Mouse (Mus musculus): ENCODE data around the gene Apip.

Apip gene

DNA sequence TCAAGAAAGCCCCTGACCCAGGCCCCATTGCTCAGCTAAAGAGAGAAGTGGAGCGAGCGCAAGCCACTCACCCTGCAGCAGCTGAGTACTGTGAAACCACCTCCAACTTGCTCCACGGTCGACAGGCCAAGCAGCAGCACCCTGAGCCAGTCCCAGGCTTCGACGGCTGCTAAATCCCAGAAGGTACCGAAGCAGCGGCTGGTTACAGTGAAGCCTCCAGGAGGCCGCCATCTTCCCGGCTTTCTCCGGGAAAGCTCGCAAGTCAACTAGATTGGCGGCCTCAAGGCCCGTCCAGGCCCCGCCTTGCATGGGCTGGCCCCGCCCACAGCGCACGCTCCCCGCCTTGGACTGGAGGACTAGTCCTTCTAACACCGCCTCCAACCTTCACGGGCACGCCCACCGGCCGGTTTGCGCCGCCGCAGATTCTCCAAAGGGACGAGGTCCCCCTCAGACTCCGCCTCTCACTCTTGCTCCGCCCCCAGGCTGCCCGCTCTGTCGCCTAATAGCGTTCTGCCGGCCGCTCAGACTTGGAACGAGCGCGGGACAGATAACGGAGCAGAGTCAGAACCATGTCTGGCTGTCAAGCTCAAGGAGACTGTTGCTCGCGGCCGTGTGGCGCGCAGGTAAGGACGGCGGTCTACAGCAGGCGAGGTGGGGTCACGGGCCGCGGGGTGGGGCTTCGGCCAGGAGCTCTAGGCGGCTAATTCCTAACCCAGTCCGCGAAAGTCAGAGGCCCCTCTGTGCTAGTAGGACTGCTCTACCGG lies at the start of gene Apip, which contains the start of gene Pdhx:
Gene Apip, plus strand, starts transcription at position 457 of the 764 bp plus-strand sequence.
Gene Pdhx, minus strand, starts transcription at position 295 of the 764 bp plus-strand sequence.
- DNase-seq (ENCODE audit: low read depth, low spot score): peak; percentile 100

DNA sequence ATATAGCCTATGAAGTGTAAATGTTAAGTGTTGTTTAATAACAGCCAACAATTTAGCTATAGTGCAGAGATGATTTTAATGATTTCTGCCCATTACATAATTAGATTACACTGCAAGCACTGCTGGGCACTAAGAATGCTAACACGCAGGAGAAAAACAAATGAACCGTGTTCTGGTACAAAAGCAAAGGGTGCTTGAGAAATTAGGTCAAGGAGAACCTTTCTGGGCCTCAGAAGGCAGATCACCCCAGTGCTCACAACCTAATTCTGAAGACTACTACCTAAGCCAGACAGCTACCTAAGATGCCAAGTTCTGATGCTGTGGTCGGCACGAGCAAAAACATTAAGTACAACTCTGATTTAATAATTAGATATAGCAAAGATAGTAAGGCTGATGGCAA lies 35.6 kb upstream of the Apip start:
- DNase-seq (ENCODE audit: low read depth, low spot score): no peak

DNA sequence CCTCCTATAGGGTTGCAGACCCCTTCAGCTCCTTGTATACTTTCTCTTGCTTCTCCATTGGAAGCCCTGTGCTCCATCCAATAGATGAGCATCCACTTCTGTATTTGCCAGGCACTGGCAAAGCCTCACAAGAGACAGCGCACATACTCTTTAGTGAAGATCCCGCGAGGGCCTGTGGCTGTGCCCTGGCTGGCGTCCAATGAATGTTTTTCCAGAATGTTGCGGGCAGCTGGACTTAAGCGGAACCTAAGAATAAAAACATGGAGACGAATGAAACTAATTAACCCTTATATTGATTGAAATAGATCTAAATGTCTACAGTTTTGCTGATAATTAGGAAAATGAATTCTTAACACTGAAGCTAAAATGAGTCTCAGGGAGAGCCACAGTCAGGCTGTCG lies 32.6 kb upstream of the Apip start:
- DNase-seq (ENCODE audit: low read depth, low spot score): no peak

DNA sequence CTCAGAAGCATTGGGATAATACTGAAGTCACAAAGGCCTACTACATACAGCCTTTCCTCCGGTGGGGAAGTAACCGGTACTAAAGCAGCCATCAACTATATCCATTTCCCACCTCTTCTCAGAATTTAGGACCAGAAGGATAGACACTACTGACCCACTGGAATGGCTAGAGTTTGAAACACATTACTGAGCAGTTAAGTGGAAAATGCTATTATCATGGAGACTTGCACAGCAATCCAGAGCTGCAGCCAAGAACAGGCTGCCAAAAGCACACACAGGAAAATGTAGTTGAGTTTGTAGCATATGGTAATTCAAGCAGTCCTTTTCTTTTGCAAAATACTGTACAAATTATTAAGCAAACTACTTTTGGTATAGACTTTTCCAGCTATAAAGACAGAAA lies 28.2 kb upstream of the Apip start:
- no peak for DNase-seq (ENCODE audit: low read depth, low spot score)

DNA sequence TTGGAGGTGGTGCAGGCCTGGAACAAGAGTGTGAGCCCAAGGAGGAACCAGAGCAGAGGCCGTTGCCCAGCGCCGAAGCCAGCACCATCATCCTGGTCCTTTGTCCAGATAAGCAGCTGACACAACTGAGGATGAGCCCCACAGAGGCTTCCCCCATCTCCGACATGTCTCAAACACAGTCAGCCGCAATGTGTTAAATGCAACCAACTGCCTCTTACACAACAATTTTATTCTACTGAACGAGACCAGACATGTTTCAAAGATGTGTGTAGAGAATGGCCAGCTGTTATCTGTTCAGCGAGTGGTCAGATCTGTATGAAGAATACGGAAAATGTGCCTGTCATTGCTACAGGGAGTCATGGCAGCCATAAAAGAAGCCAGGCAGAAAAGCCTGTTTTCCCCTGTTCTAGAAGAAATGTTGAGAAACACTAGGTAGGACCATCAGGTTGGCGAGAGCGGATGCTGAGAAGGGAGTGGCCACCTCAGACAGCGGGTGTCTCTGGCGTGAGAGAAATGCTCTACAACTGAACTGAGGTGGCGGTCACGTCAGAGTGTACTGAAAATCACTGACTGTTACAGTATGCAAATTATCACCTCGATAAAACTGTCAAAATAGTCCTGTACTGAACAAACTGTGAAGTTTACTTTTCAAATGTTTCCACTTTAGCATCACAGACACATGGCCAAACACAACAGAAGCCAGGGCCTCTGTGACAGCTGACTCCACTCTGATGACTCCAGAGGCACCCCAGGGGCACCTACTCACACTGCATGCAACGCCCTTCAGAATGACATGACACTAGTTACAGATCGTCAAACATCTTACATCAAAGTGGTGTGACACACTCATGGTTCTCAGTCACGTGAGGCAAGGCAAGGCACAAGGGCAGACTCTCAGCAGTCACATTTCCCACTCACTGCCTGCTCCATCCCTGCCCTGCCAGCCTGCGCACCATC lies 21.3 kb upstream of the Apip start:
- DNase-seq (ENCODE audit: low read depth, low spot score): no peak

DNA sequence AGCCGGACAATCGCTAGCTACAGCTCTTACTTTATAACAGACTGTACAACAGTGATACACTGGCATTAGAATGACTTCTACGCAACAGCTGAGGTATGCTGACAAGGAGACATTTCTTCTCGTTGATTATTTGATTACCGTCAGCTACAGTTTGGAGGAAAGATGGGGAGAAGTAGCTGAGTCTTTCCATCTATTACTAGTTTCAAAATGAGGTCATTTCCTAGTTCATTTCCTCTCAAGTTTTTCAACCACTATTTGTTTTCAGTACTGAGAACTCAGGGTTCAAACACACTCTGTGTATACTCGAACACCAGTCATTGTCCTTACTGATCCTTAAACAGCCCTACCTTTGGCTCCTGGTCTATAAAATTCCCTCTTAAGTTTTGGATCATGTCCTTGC lies 17.7 kb upstream of the Apip start:
- DNase-seq (ENCODE audit: low read depth, low spot score): no peak

DNA sequence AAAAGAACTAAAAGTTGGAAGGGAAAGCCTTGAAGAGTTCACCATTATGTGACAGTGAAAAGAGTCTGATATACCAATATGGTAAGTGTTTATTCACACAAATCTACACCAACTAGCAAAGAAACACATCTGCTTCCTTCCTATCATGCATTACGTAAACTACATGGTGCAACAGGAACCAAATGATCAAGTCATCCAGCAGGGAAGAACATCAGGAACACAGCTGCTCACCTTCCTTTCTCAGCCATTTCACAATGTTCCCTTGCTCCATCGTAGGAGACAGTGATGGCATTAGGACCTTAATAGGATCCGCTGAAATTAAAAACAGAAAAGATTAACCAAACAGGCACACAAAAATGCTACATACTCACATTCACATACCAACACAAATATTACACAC lies 15.2 kb upstream of the Apip start:
- no peak for DNase-seq (ENCODE audit: low read depth, low spot score)

DNA sequence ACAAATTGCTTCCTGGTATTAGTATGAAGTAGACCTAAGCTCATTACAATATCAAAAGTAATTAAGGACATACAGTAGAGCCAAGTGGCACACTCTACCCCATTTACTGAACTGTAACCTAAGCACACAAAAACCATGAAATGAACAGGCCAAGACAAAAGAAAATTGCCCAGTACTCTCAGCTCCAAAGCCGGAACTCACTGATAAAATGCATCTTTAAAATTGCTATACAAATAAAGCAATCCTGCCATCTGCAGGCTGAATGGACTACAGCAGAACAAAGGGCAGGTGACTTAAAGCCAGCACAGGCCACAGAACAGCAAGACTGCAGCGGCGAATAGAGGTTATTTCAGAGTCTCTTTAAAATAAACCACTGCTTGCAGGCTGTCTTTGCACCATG lies 10.6 kb upstream of the Apip start:
- peak; percentile 31 for DNase-seq (ENCODE audit: low read depth, low spot score)

DNA sequence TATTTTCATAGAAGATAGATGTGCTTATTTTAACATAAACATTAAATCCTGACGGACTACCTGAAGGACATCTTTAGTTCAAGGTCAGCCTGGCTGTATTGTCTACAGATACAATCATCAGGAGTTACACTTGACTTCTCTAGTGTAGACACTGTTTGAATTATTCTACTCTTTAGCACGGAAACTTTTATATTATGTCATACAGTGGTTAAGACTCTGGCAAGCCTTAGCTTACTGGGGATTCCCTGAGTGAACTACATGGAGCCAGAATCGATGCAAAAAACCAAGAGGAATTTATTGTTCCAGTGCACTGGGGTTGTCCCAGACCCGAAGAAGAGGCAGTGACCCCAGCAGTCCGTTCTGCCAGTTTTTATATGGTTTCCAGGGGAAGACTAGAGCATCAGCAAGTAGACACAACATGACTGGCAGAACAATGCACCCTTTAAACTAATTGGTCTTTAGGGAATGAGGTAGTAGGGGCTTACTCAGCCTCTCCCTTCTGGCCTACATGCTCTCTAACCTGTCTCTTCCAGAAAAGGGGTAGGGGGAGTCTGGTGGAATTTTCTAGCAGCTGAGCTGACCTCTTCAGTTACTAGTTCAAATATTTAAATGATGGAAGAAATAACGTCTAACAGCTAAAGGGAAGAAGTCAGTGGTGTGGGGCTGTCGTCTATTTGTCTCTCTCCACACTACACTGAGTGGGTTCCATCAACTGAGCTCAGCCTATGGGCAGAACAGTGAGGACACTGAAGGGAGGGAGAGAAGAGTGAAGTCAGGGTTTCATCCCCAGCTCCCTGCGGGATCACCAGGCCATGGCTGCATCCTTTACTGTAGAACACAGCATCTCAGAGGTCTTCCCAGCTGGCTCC lies 6.6 kb upstream of the Apip start:
- DNase-seq (ENCODE audit: low read depth, low spot score): no peak

DNA sequence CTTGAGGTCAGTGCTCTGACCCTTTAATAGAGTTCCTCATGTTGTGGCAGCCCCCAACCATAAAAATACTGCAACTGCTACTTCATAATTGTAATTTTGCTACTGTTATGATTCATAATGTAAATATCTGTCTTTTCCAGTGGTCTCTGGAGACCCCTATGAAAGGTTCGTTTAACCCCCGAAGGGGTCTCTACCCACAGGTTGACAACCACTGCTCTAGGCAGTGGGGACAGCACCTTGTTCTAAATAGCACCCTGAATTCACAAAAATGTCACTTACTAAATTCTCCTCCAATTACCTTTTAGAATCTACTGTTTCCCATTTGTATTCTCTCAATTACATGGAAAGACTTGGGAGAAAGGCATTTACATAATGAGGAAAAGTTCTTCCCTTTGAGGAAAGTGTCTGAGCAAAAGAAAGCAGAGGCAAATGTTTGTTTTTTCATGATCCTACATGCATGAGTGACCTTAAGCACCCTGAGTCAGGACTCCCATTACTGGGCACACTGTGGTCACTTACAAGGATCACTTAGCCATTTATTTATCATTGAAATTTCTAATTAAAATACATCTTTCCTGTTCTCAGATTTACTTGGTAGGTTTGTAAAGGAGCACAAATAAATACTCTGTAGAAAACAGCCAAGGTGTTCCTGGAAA lies 5.8 kb upstream of the Apip start:
- DNase-seq (ENCODE audit: low read depth, low spot score): no peak

DNA sequence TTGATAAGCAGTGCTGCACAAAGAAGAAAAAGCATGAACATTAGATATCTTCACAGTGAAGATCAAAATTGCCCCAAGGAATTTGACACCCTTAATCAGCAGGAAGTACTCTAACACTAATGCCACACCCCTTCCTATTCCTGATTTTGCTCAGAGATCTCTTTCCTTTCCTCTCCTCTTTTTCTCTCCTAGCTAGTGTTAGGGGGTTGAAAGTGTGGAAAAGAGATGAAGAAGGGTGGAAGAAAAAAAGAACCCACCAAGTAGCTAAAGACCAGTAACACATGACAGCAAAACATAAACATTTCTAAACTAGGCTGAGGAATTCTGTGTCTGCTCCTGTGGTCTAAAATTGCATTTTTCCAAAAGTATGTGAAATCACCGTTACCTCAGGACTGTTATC lies 4.9 kb upstream of the Apip start:
- DNase-seq (ENCODE audit: low read depth, low spot score): no peak

DNA sequence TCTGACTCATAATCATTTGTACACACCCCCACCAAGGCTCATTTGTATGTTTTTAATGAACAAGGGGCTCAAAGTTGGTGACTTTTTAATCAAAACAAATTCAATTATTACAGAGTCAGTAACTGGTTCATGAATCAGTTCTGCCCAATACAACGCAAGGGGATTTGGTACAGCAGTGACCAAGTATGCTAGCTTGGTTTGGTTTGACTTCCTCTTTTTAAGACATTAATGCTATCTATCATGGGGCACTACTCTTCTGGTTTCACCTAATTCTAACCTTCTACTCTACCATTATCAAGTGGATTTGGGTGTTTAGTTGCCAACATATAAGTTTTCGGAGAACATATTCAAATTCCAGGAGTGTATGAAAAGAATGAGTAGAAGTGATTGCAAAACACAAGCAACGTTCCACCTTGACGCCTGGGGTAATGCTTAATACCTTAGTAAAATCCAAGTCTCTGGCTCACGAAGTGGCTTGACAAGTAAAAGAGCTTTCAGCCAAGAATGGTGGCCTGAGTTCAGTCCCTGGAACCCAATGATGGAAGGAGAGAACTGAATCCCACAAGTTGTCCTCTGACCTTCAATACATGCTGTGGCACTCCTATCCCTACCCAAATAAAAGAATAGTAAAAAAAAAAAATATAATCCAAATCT lies 3.6 kb upstream of the Apip start:
- DNase-seq (ENCODE audit: low read depth, low spot score): no peak

DNA sequence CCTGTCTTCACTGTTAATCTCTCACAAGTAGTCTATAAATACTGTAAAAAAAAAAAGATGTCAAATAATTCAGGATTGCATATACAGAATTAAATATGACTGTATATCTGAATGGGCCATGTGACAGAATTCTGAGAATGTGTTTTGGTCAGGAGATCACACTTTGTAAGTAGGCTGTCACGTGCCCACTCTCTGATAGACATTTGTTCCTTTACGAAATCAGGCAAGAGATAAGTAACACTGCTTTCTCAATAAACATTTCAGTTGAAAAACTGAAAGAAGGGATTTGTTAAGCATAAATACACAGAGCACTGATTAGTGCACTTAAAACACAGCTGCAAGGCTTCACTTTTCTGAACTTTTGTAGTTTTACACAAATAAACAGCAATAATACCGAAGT lies 2.9 kb upstream of the Apip start:
- DNase-seq (ENCODE audit: low read depth, low spot score): no peak

DNA sequence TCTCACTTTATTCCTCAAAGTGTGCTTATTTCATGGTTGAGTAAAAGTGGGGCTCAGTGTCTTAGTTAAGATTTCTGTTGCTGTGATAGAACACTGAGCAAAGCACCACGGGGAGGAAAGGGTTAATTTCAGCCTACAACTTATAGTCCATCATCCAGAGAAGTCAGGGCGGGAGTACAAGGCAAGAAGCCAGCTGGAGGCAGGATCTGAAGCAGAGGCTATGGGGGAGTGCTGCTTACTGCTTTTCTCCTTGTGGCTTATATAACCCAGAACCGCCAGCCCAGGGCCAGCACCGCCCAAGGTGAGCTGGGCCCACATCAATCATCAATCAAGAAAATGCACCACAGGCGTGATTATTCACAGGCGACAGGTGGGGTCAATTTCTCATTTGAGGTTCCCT lies 7.6 kb downstream of the Apip start:
- no peak for DNase-seq (ENCODE audit: low read depth, low spot score)

DNA sequence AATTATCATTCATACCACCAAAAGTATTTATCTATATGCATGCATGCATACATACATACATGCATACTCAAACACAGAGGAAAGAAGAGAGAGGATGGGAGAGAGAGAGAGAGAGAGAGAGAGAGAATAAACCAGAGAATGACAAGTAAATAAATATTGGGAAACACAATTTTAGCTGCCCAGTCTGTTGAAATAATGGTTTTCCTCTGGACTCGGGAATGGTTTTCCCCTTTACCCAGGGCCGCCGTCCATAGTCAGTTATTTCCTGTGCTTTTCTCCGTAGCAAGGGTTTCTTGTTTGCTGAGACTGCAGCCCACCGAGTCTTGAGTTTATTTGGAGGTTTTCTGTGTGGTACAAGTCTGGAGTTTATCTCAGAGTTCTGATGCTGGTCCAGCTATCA lies 8.2 kb downstream of the Apip start:
- no peak for DNase-seq (ENCODE audit: low read depth, low spot score)

DNA sequence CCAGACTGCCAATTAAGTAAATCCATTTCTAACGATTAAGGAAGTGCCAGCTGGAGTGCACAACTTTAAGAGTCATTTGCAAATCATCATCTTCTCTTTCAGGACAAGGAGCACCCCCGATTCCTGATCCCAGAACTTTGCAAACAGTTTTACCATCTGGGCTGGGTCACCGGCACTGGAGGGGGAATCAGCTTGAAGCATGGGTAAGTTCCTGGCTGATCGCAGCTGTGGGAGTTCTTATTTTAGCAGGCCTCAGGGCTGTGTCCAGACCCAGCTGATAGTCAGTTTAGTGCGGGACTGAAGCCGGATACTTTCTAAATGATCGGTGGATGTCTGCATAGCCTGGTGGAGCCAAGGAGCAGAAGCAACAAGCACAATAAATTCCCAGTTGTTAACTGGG lies 9.4 kb downstream of the Apip start:
- no peak for DNase-seq (ENCODE audit: low read depth, low spot score)

DNA sequence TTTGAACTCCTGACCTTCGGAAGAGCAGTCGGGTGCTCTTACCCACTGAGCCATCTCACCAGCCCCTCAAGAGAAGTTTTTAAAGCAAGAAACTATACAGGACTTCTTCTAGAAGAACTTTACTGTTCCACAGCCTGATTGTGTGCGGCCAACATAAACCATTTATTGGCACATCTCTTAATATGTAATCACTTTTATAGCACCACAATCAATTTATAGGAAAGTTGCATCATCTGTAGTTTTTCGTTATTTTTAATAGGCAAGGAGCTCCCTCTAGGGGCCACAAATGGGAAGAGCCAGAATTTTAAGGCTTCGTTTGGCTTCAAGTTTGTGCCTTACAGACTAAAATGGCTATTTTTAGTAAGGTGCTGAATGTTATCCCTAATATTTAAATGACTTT lies 11.0 kb downstream of the Apip start:
- DNase-seq (ENCODE audit: low read depth, low spot score): peak; percentile 6

DNA sequence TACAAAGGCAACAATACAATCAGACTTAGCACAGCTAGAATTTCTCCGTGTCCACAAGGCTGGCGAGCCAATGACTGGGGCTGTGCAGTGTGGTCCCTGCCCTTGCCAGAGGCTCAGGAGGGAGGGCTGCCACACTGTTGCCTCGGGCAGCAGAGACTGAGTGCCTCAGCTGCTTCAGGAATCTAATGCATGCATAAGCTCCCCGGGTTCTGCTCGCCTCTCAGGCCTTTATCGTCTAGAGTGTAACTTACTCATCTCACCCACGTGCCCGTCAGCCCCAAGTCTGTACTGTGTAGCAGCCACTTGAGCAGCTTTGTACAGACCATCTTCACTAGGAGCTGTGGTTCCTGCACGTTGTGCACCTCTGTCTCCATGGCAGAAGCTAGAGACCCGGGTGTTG lies 12.2 kb downstream of the Apip start:
- DNase-seq (ENCODE audit: low read depth, low spot score): no peak

DNA sequence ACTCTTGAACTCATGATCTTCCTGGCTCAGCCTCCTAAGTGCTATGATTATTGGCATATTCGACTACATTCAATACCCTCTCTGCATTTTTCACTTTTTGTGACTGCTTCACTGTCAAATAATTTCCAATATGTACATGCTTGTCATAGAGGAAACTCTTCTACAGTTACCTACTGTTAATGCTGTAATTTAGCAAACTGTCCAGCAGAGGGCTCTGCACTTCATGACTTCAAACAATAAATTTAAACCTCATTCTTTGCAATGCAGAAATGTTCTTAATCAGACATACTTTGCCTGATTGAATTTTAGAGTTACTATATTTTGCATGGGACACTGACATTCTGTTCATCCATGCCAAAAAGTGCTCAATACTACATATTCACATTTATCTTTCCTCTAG lies 13.0 kb downstream of the Apip start:
- DNase-seq (ENCODE audit: low read depth, low spot score): peak; percentile 37

DNA sequence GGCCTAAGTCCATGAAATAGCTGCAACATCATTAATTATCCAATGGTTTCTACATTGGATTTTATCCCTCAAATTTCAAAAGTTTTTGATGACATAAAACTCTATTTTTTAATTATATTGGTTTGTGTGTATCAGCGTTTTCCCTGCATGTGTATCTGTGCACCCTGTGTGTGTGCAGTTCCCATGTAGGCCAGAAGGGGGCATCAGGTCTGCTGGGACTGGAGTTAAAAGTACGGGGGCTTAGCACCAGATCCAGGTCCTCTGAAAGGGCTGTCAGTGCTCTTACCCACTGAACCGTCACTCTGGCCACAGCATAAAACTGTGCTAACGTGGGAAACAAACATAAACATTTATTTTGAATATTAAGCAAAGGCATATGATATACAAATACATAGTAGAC lies 14.6 kb downstream of the Apip start:
- no peak for DNase-seq (ENCODE audit: low read depth, low spot score)

DNA sequence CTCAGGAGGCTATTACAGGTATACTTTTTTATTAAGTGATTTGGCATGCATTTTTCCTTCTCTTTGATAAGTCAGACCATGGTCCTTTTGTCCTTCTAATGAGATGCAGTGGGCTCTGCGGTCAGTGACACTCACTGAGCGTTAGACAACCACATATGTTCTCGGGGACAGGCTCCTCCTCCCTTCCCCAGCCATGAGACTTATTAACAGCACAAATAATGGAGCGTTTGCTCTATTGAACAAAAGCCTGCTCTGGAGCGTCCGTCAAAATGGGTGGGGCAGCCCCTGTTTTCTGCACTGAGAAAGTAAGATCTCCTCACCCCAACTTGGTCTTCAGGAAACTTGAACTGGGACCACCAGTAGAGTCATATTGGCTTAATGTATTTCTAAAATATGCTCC lies 16.0 kb downstream of the Apip start:
- DNase-seq (ENCODE audit: low read depth, low spot score): no peak
